Mouse (Mus musculus): ENCODE data around the gene Sec24a.

Gene Sec24a

DNA sequence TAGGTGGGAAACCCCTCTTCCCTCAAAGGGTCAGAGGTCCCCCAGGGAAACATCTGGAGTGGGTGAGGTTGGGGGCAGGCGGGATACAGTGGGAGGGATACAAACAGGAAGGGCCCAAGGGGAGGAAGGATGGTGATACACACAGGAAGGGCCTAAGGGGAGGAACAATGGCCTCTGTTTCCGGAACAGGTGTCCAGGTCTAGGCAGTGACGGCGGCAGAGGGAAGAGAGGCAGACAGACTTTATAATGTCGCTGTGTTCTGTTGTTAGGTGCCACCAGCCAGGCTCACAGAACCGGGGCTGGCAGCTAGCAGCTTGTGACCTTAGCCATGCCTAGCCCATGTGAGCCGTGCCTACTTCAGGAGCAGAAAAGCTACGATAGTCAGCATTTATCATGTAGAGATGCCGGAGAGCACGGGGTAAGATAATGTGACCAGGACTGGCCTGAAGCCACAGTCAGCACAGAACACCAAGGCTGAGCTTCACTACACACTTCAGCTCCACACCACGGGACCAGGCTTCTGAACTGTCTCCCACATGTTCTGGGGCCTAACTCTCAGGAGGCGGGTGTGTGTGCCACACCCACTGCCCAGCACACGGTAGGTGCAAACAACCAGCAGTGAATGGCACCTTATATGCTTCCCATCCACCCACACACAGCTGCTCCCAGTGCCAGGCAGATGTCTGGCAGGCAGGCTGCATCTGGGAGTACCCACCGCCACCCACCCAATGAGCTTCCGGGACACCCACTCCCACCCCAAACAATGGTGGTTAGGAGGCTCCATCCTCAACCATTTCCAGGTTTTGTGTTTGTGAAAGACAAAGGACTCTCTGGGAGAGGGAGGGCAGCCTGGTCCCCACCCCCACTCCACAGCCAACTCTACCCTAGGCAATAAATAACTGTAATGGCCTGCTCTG, 116.4 kb downstream of the Sec24a start:
- no peak for DNase-seq

DNA sequence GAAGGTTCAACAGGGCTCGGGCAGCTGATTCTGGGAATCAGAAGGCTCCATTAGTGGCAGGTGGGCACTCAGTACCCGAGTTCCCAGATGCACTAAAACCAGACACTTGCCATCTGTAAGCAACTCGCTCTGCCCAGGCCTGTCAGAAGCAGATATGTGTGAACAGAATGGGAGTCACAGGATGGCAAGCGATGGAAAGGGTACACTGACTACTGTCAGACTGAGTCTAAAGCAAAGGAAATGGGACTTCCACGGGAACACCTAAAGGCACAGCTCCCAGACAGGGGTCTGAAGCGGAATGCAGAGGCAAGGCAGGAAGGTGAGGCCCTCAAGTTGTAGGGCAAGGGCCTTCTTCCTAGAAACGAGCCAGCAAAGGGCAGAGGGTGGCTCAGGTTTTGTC, 117.2 kb downstream of the Sec24a start:
- DNase-seq = no peak

DNA sequence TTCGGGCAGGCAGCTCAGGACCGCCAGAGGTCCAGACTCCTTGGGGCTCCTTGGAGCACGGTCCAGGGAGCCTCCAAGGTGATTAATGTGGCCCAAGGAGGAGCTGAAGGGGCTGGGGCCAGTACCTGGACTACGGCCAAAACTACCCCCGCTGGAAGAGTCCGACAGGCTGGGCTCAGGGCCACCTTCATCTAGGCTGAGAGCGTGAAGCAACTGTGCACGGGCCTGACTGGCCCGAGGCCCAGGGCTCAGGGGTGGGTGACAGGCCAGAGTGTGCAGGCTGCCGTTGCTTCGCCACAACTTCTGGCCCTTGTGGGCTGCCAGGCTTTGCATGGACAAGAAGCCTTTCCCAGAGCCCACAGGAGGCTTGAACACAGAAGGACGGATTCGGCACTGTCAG, 118.1 kb downstream of the Sec24a start:
- DNase-seq = no peak

DNA sequence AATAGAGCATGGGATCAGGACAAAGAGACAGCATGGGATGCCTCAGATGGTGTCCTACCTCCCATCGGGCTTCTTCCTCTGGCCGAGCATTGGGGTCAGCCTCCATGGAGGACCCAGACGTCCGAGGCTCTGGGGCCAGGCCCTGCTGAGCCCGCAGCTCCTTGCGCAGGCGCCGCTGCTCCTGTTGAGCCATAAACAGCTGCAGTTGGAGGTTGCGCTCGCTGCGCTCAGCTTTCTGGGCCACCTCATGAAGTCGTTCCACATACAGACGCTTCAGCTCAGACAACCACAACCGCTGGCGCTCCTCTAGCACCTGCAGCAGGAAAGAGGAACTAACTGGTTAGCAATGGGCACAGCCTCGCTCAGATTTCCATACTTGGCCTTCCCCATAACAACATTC, 119.2 kb downstream of the Sec24a start:
- DNase-seq = no peak

DNA sequence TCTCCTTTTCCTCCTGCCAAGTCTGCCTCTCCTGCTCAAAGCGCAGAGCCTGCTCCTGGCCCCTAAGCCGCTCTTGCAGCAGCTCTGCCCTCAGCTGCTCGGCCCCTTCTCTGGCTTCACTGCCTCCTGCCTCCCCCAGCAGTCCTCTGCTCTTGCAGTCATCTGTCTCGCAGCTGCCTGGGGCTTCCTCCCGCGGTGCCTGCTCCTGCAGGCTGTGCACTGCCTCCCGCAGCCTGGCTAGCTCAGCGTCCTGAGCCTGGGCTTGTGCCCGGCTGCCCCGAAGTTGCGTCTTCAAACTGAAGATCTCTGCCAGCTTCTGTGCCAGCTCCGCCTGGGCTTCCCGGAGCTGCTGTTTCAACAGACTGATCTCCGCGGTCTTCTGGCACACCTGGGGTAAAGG, 119.7 kb downstream of the Sec24a start:
- DNase-seq = peak; percentile 63

DNA sequence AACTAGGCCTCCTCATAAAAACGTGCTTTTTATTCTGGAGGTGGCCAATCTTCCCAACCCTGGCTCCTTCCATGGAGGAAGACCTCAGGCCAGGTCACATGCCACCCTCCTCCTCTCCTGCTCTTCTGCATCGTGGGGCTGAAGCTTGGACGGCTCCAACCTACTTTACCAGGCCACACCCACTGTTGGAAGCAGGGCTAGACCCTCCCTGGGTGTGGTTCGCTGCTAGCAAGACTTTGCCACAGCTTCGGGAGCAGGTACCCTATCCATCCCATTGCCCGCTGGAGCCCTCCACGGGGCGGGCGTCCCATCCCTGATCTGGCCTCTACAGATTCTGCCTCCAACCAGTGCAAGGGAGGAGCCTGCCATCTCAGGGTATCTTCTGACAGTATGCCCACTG, 120.2 kb downstream of the Sec24a start:
- no peak for DNase-seq

Data from cerebellum, adult 9-11 months (tissue).